Mouse (Mus musculus): ENCODE results near the gene Iqcn. TPM values are rescaled to one million over a fixed set of nuclear protein-coding genes. Genes with fewer than 3 reads are reported as not detected.

Iqcn gene
- polyA plus RNA-seq, 1 experiment = not detected

- no peak for TF ChIP-seq GATA1 (IDR thresholded peaks at IDR 0.05; ENCODE audit: low read length)
Measured at GRCm38 (mm10) chr8:70748246-70749096, 45.2 kb downstream of the Iqcn start.

- TF ChIP-seq GATA1 (IDR thresholded peaks at IDR 0.05; ENCODE audit: low read length) = no peak
Measured at GRCm38 (mm10) chr8:70749097-70749674, 45.9 kb downstream of the Iqcn start.

- no peak for TF ChIP-seq GATA1 (IDR thresholded peaks at IDR 0.05; ENCODE audit: low read length)
Measured at GRCm38 (mm10) chr8:70750128-70750680, 46.9 kb downstream of the Iqcn start.

- TF ChIP-seq GATA1 (IDR thresholded peaks at IDR 0.05; ENCODE audit: low read length) = no peak
Measured at GRCm38 (mm10) chr8:70752000-70752764, 48.9 kb downstream of the Iqcn start.

DNA sequence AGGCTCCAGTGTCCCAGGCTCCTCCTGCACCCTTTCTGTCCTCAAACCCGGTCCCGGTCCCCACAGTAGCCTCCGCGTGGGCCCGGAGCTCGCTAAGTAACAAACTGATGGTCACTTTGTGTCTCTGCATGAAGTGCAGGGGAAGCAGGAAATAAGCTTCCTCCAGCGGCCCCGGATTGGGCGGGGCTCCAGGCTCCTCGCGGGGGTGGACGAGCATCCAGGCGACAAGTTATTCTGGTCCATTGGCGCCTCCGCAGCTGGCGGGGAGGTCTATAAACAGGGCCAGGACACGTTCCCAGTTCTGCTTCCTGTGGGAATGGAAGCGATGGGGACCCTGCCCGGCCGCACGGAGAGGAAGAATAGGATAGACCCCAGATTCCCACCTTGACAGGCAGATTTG is 49.9 kb downstream of the Iqcn start:
- no peak for TF ChIP-seq GATA1 (IDR thresholded peaks at IDR 0.05; ENCODE audit: low read length)

GRCm38 (mm10) chr8:70754043-70754870 is 51.0 kb downstream of the Iqcn start, which contains the start of gene Rab3a:
TSS of gene Rab3a (plus strand) at chr8:70754679.
- no peak for TF ChIP-seq GATA1 (IDR thresholded peaks at IDR 0.05; ENCODE audit: low read length)

DNA sequence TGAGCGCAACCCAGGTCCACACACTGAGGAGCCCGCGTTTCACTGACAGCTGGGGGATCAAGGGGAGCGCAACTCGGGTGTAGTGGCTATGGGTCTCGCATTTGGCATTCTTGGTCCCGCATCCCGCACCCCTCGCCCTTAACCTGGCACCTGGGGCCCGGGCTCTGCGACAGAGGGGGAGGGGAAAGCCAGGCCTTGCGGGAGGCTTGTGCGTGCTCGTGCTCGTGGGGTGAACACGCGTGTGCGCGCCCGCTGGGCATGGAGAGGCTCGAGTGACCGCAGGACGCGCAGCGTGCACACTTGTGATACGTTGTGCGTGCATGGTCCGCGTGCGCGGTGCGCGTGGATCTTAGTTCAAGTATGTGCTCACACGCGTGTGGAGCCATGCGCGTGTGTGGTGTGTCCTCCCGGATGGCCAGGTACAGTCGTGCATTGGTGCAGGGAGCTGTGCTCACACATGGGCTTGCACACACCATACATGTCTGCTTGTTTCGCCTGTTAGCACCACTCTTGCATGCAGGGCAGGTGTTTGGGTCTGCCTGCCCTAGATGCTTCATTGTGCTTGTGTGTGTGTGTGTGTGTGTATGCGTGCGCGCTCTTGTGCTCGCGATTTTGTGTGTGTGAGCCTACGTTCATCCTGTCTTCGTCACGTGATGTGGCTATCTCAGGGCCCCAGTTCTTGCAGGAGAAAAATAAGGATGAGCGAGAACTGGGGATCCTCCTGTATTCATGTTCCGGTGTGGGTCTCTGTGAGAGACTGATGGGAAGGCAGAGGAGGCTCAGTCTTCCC is 51.8 kb downstream of the Iqcn start:
- TF ChIP-seq GATA1 (IDR thresholded peaks at IDR 0.05; ENCODE audit: low read length) = no peak

- TF ChIP-seq GATA1 (IDR thresholded peaks at IDR 0.05; ENCODE audit: low read length) = no peak
Measured at GRCm38 (mm10) chr8:70755661-70756475, 52.6 kb downstream of the Iqcn start.

GRCm38 (mm10) chr8:70756476-70757040 is 53.3 kb downstream of the Iqcn start:
- no peak for TF ChIP-seq GATA1 (IDR thresholded peaks at IDR 0.05; ENCODE audit: low read length)

GRCm38 (mm10) chr8:70757523-70758307 is 54.5 kb downstream of the Iqcn start:
- no peak for TF ChIP-seq GATA1 (IDR thresholded peaks at IDR 0.05; ENCODE audit: low read length)

- TF ChIP-seq GATA1 (IDR thresholded peaks at IDR 0.05; ENCODE audit: low read length) = no peak
Measured at GRCm38 (mm10) chr8:70758308-70758615, 55.0 kb downstream of the Iqcn start.

Data from G1E-ER4 (cell line).